Mouse (Mus musculus) limb, embryonic 12.5 days (tissue): Measurements from ENCODE around the gene Msrb3. TPM values are rescaled to one million over a fixed set of nuclear protein-coding genes. Genes with fewer than 3 reads are reported as not detected.
A peak's percentile ranks its signal among the peaks of the same experiment; 100 is the strongest.

Experiments used
- ATAC-seq: fragments of 200-750 bp; cut with Nextera tagmentation; 2 replicates; pipeline ENCODE4 v1.8.0; 2017; ENCODE audit warnings: low read depth, moderate TSS enrichment; ENCODE audit not compliant: insufficient number of reproducible peaks, insufficient read depth, low FRiP score, low TSS enrichment
- H3K27ac ChIP-seq: fragments of 300-500 bp; sonication (generic); 2 replicates; pipeline ENCODE4 v1.5.1; 2016; ENCODE audit warnings: mild to moderate bottlenecking, moderate library complexity
- H3K27me3 ChIP-seq: fragments of 300-500 bp; sonication (generic); 2 replicates; pipeline ENCODE4 v1.6.1; 2016; ENCODE audit warnings: mild to moderate bottlenecking, moderate library complexity
- H3K36me3 ChIP-seq: fragments of 300-500 bp; sonication (generic); 2 replicates; pipeline ENCODE4 v1.6.1; 2016; ENCODE audit warnings: mild to moderate bottlenecking, moderate library complexity
- H3K4me1 ChIP-seq: fragments of 300-500 bp; sonication (generic); replicated peaks from 2 replicates; pipeline ENCODE4 v1.6.1; 2016
- H3K4me2 ChIP-seq: fragments of 300-500 bp; sonication (generic); 2 replicates; pipeline ENCODE4 v1.6.1; 2016; ENCODE audit warnings: mild to moderate bottlenecking, moderate library complexity
- H3K4me3 ChIP-seq: fragments of 300-500 bp; sonication (generic); replicated peaks from 2 replicates; pipeline ENCODE4 v1.5.1; 2016; ENCODE audit warnings: mild to moderate bottlenecking
- H3K9ac ChIP-seq: fragments of 300-500 bp; sonication (generic); replicated peaks from 2 replicates; pipeline ENCODE4 v1.6.1; 2016; ENCODE audit warnings: mild to moderate bottlenecking, moderate library complexity
- H3K9me3 ChIP-seq: fragments of 300-500 bp; sonication (generic); 2 replicates; pipeline ENCODE4 v1.6.1; 2016; ENCODE audit warnings: mild to moderate bottlenecking, moderate library complexity
- WGBS: fragments of 180-500 bp; shearing (Covaris S2); methylation state at CpG from one replicate; pipeline ENCODE4 v1.1.7; 2016; 5-methylcytosine and 5-hydroxymethylcytosine counted together
- polyA plus RNA-seq: library from polyadenylated mRNA; unstranded; fragments of >200 nt; fragmentation: Nextera tagmentation; extraction: Ambion mirVana; gene quantifications from 2 replicates; pipeline ENCODE4 v1.2.1, GENCODE M21; 2016

Msrb3 gene
- polyA plus RNA-seq, 1 experiment from 2014 or later = 8.6 TPM

DNA sequence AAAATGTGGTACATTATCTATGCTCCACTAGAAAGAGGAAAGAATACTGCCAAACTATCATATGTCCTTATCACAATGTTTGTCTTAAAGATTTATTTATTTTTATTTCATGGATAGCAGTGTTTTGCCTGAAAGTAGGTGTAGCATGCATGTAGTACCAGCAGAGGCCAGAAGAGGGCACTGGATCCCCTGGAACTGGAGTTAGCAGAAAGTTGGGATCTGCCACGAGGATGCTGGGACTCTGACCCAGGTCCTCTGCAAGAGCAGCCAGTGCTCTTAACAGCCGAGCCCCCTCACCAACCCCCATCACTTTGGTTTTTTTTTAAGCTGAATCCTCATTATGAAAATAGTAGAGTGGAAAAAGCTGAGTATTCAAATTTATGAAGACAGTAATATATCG lies 37.7 kb downstream of the Msrb3 start:
- Histone ChIP-seq H3K27me3 (no peaks in the 10 kb centered on the region), H3K4me3 (no peak overlapping the region), H3K4me1 (peaks cover 44% of the 10 kb centered on the region), H3K27ac (no peak overlapping the region), H3K36me3 (0 out of 2 replicates have a peak, but pooled peaks cover 3% of the 10 kb centered on the region), H3K9me3 (no peaks in the 10 kb centered on the region), H3K4me2 (no peak overlapping the region), H3K9ac (no peak overlapping the region)
- 81% methylated on average over 3 of the region's 3 CpGs for WGBS
- no peak for ATAC-seq

DNA sequence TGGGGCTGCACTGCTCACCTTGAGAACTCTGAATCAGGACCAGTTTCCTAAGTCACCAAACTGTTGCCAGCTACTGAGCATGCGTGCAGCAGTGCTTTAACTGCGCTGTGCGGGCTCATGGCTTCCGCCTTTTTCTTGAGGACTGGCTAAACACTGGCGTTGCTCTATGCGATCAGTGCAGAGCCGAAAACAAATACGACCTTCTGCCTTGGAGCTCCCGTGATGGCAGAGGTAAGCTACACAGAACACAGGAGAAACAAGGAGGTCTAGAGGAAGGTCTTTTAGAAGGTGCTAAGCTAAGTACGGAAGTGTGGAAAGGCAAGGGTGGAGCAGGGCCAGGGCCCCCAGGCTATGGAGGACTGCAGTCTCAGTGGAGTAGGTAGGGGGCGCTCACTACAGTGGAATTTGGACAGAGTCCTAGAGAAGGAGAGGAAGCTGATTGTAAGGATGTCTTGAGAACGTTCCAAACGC lies 41.3 kb downstream of the Msrb3 start:
- H3K9me3 ChIP-seq = no peaks in the 10 kb centered on the region
- H3K4me2 ChIP-seq = peak overlapping the region; percentile 35
- WGBS = 38% methylated on average over 13 of the region's 13 CpGs
- peak; percentile 80; the same call in 1 of the 2 replicates for ATAC-seq
- no peak overlapping the region for H3K4me3 ChIP-seq
- H3K27me3 ChIP-seq = no peaks in the 10 kb centered on the region
- H3K9ac ChIP-seq = no peak overlapping the region
- H3K36me3 ChIP-seq = 0 out of 2 replicates have a peak, but pooled peaks cover 3% of the 10 kb centered on the region
- H3K27ac ChIP-seq = peak overlapping the region; percentile 76
- H3K4me1 ChIP-seq = peaks cover 51% of the 10 kb centered on the region

DNA sequence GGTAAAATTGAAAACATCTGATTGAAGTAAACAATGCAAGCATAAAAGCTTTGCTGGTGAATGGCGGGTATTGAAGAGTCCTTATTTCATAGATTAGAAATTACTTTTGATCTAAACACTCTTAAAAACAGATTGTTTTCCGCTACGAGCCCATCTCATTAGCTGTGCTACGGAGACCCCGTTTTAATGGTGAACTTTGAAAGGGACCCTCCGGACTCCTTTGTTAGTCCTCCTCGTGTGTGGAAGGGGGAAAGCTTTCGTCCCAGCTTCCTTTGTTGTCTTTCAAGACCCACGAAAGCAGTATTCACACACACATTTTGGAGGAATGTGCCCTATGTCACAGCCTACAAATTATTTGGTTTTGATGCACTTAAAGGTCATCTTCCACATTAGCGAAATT lies 44.6 kb downstream of the Msrb3 start:
- Histone ChIP-seq H3K27me3 (no peaks in the 10 kb centered on the region), H3K27ac (peak overlapping the region; percentile 60; the same call in 1 of the 2 replicates), H3K4me3 (no peak overlapping the region), H3K4me2 (no peak overlapping the region), H3K4me1 (peaks cover 72% of the 10 kb centered on the region), H3K36me3 (no peaks in the 10 kb centered on the region), H3K9me3 (no peaks in the 10 kb centered on the region), H3K9ac (no peak overlapping the region)
- no peak for ATAC-seq
- WGBS = 29% methylated on average over 10 of the region's 10 CpGs

DNA sequence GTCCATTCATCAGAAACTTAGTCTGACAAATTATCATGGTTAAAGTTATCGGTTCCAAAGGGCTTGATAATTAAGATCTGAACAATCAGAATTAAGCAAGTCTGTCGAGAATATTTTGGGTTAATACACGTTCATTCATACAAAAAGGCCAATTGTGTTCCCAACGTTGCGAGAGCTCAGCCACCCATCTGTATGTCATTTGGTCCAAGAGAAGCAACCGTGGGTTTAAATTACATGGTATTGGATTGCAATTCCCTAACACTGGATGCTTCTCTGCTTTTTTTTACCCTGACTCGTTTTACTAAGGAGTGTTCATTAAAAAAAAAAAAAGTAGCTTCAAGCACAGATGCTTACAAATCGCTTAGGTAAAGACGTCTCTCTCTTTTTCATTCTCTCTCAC lies 45.1 kb downstream of the Msrb3 start:
- no peak overlapping the region for H3K9ac ChIP-seq
- peak overlapping the region; percentile 75 for H3K27ac ChIP-seq
- H3K4me1 ChIP-seq = peaks cover 71% of the 10 kb centered on the region
- no peak overlapping the region for H3K4me2 ChIP-seq
- no peaks in the 10 kb centered on the region for H3K36me3 ChIP-seq
- ATAC-seq = no peak
- H3K4me3 ChIP-seq = no peak overlapping the region
- H3K9me3 ChIP-seq = no peaks in the 10 kb centered on the region
- 28% methylated on average over 9 of the region's 9 CpGs for WGBS
- H3K27me3 ChIP-seq = no peaks in the 10 kb centered on the region

DNA sequence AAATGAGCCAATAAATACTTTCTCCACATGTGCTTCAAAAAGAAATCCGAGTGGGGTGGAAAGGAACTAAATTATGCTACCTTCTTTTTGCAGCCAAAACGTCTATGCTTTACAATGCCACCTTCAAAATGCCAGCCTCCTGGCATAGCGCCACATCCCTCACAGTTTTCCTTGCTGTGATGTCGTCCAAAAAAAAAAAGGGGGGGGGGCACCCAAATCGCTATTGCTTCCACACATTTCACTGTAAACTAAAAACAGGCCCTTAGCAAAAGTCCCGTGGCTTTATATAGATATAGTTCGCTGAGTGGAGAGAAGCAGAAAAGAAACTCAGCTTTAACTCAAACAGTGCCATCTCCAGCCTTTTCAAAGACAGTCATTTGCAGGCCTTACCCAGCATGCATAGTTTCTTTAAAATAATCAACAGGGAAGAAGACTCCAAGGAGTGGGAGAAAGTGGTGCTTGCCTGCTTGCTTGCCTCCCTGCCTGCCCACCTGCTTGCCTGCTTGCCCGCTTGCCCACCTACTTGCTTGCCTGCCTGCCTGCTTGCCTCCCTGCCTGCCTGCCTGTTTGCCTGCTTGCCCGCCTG lies 47.6 kb downstream of the Msrb3 start:
- peak overlapping the region; percentile 50 for H3K4me2 ChIP-seq
- 27% methylated on average over 9 of the region's 9 CpGs for WGBS

DNA sequence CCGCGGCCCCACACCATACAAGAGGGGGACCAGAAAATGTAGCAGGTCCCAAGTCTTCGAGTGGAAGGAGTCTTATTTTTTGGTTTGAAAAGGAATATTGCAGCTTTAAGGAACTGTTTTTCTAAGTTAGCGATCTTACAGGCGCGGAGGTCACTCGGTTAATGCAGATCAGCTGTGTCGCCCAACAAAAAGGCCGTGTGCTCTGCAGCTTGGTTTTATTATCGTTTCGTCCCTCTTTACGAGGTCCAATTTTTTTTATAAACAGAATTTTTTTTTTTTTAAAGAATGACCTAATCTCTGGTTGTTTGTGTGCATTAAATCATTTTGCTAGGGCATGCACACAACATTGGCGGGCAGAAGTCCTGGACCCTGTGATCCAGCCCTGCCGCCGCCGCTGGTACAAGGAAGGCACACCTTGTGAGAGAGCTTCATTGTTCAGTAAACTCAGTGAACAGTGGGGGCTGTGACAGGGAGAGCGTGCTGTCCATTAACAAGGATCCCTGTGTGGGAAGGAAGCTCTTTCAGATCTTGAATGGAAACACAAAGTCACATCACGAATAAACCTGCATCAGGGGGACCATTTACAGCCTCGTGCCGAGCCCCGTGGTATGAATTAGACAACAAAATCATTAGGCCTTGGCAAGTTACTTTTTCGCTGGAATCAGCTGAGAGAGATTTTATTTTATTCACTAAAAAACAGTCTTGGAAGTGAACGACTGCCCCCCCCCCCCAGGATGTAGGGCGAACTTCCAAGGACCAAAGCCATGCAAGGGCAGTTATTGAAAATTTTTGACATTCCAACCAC lies 48.3 kb downstream of the Msrb3 start:
- H3K9ac ChIP-seq = no peak overlapping the region
- H3K4me3 ChIP-seq = peak overlapping the region; percentile 12
- peaks cover 14% of the 10 kb centered on the region for H3K36me3 ChIP-seq
- 17% methylated on average over 24 of the region's 24 CpGs for WGBS
- ATAC-seq = peak; percentile 63
- peak overlapping the region; percentile 95 for H3K27ac ChIP-seq
- peaks cover 66% of the 10 kb centered on the region for H3K4me1 ChIP-seq
- H3K9me3 ChIP-seq = no peaks in the 10 kb centered on the region
- H3K27me3 ChIP-seq = no peaks in the 10 kb centered on the region
- H3K4me2 ChIP-seq = peak overlapping the region; percentile 50

More for the DNA sequence above, 47.6 kb downstream of the Msrb3 start:
- Histone ChIP-seq H3K4me3 (no peak overlapping the region), H3K9ac (no peak overlapping the region), H3K4me1 (peaks cover 66% of the 10 kb centered on the region), H3K36me3 (peaks cover 7% of the 10 kb centered on the region), H3K27me3 (no peaks in the 10 kb centered on the region), H3K27ac (peak overlapping the region; percentile 95), H3K9me3 (no peaks in the 10 kb centered on the region)
- ATAC-seq = peak; percentile 45; the same call in 1 of the 2 replicates

DNA sequence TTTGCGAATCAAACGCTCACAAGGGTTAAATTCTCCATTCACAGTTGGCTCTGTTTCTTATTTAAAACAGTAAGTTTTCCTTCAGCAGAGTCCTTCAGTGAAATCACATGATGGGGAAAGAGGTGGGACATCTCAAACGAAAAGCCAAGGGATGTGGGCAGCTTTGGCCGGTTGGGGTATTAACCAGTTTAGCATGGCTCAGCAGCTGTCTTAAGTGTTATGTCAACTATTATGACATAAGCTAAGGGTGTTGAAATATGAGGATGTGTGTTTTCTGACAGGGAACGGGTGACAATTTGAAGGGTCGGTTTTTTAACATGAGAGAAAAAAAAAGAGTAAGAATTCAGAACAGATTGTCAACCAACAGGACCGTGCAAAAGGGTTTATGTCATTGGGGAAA lies 50.2 kb downstream of the Msrb3 start:
- 50% methylated on average over 7 of the region's 7 CpGs for WGBS
- H3K4me1 ChIP-seq = peaks cover 54% of the 10 kb centered on the region
- H3K36me3 ChIP-seq = peaks cover 14% of the 10 kb centered on the region
- H3K4me2 ChIP-seq = no peak overlapping the region
- H3K9me3 ChIP-seq = no peaks in the 10 kb centered on the region
- H3K4me3 ChIP-seq = no peak overlapping the region
- H3K27ac ChIP-seq = peak overlapping the region; percentile 50; the same call in 1 of the 2 replicates
- no peak for ATAC-seq
- no peak overlapping the region for H3K9ac ChIP-seq
- H3K27me3 ChIP-seq = no peaks in the 10 kb centered on the region

DNA sequence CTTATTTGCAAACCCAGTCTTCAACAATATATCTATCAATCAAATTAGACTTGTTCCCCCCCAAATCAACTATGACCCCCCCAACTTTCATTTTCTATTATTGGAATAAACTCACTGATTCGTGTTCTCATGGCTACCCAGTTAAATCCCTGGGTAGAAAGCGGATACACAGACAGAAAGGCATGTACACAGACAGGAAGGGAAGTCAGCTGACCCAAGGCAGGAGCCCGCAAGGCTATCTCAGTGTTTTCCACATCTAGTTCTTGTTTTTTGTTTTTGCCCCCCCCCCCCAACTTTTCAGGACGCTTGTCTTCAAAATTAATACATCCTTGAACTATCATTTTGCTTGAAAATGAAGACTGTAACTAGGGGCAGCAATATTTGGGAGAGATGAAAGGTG lies 51.1 kb downstream of the Msrb3 start:
- WGBS = 88% methylated on average over 4 of the region's 4 CpGs
- Histone ChIP-seq H3K4me2 (no peak overlapping the region), H3K4me1 (peaks cover 48% of the 10 kb centered on the region), H3K27me3 (no peaks in the 10 kb centered on the region), H3K36me3 (peaks cover 20% of the 10 kb centered on the region), H3K4me3 (no peak overlapping the region), H3K9me3 (peaks cover 2% of the 10 kb centered on the region; the same call in 1 of the 2 replicates), H3K9ac (no peak overlapping the region), H3K27ac (no peak overlapping the region)
- ATAC-seq = no peak

DNA sequence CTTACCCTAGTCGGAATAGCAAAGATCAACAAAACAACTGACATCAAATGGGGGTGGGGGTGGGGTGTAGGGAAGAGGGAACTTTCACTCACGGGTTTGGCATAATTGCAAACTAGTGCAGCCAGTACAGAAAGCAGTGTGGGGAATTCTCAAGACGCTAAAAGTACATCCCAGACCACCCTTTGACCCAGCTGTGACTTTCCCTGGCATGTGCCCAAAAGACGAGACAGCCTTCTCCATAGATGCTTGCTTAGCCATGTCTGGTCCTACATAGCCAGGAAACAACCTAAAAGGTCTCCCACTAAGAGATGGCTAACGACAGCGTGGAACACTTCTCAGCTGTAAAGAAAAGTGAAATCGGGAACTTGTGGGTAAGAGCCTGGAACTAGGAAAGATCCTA lies 58.9 kb downstream of the Msrb3 start:
- no peak for ATAC-seq
- Histone ChIP-seq H3K27me3 (no peaks in the 10 kb centered on the region), H3K9ac (no peak overlapping the region), H3K4me3 (no peak overlapping the region), H3K36me3 (peaks cover 12% of the 10 kb centered on the region), H3K9me3 (peaks cover 3% of the 10 kb centered on the region; the same call in 1 of the 2 replicates), H3K27ac (no peak overlapping the region), H3K4me2 (no peak overlapping the region), H3K4me1 (peaks cover 4% of the 10 kb centered on the region; the same call in 1 of the 2 replicates)
- WGBS = 78% methylated on average over 7 of the region's 7 CpGs

DNA sequence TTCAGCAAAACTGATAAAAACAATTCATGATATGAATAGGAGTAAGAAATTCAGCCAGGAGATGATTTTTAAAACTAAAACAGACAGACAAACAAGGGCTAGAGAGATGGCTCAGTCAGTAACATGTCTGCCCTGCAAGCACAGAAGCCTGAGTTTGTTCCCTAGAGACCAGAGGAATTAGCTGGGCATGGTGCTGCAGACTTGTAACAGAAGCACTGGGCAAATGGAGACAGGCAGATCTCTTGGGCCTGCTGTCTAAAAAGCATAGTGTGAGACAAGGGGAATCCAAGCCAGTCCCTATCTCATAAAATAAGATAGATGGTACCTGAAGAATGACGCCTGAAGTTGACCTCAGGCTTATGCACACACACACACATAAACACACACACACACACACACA lies 64.4 kb downstream of the Msrb3 start:
- Histone ChIP-seq H3K4me1 (peaks cover 4% of the 10 kb centered on the region; the same call in 1 of the 2 replicates), H3K27me3 (no peaks in the 10 kb centered on the region), H3K9me3 (no peaks in the 10 kb centered on the region; the same call in 1 of the 2 replicates), H3K36me3 (no peaks in the 10 kb centered on the region), H3K27ac (no peak overlapping the region), H3K4me3 (no peak overlapping the region), H3K4me2 (no peak overlapping the region), H3K9ac (no peak overlapping the region)
- ATAC-seq = no peak
- 91% methylated on average over 1 of the region's 1 CpGs for WGBS

DNA sequence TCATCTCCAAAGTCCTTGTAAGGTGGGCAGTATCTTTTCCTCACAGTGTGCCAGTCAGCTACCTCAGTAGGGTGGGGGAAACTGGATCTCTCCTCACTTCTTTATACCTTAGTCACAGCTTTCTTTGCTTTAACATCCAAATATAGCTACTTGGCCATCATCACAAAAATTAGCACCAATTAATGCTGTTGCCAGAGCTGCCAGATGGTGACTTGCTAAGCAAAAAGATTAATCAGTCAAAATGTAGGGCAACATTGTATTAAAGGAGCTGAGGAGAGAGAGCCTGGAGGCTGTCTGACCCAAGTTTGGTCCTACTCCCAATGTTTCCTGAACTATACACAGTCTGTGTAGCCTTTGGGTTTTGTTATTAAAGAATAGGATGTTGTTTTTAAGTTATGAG lies 65.1 kb downstream of the Msrb3 start:
- no peak overlapping the region for H3K4me3 ChIP-seq
- H3K4me2 ChIP-seq = no peak overlapping the region
- H3K4me1 ChIP-seq = peaks cover 6% of the 10 kb centered on the region; the same call in 1 of the 2 replicates
- H3K9ac ChIP-seq = no peak overlapping the region
- H3K27me3 ChIP-seq = no peaks in the 10 kb centered on the region
- no peak for ATAC-seq
- no peak overlapping the region for H3K27ac ChIP-seq
- H3K9me3 ChIP-seq = no peaks in the 10 kb centered on the region; the same call in 1 of the 2 replicates
- H3K36me3 ChIP-seq = no peaks in the 10 kb centered on the region
